Mouse (Mus musculus) megakaryocyte, embryonic 14.5 days (primary cell): Measurements from ENCODE around the gene Ppid.

Experiments
- FLI1 ChIP-seq: IDR thresholded peaks from 2 replicates; pipeline ENCODE4 v1.6.1; 2012; ENCODE audit warnings: low read length, inconsistent platforms, mixed read lengths
- GATA1 ChIP-seq: IDR thresholded peaks from 3 replicates; pipeline ENCODE4 v1.6.1; 2012; ENCODE audit warnings: mixed read lengths, low read length, inconsistent platforms, borderline replicate concordance

- TF ChIP-seq GATA1, result no peak
- TF ChIP-seq FLI1, result no peak
Observed at GRCm38 (mm10) chr3:79595468-79595867, 4.3 kb downstream of the Ppid start.
